Mouse (Mus musculus) megakaryocyte, embryonic 14.5 days (primary cell): ENCODE data around the gene Cdk14. TPM values are rescaled to one million over a fixed set of nuclear protein-coding genes. Genes with fewer than 3 reads are reported as not detected.
A peak's percentile ranks its signal among the peaks of the same experiment; 100 is the strongest.

ENCODE experiments used
- H3K27me3 ChIP-seq: replicated peaks from 2 replicates; pipeline ENCODE3; 2012; ENCODE audit warnings: inconsistent platforms
- H3K36me3 ChIP-seq: replicated peaks from 2 replicates; pipeline ENCODE3; 2012; ENCODE audit warnings: low read length, inconsistent platforms, mixed read lengths
- H3K4me1 ChIP-seq: 2 replicates; pipeline ENCODE4 v1.6.1; 2012; ENCODE audit warnings: inconsistent platforms
- H3K4me3 ChIP-seq: replicated peaks from 2 replicates; pipeline ENCODE3; 2012; ENCODE audit warnings: moderate library complexity, mild to moderate bottlenecking, inconsistent platforms
- H3K9me3 ChIP-seq: 2 replicates; pipeline ENCODE4 v1.6.1; 2012; ENCODE audit warnings: inconsistent platforms
- FLI1 ChIP-seq: IDR thresholded peaks from 2 replicates; pipeline ENCODE4 v1.6.1; 2012; ENCODE audit warnings: low read length, inconsistent platforms, mixed read lengths
- GATA1 ChIP-seq: IDR thresholded peaks from 3 replicates; pipeline ENCODE4 v1.6.1; 2012; ENCODE audit warnings: mixed read lengths, low read length, inconsistent platforms, borderline replicate concordance
- polyA plus RNA-seq: library from polyadenylated mRNA; stranded (reverse); fragments of >175 nt; gene quantifications from 2 replicates; pipeline ENCODE4 v1.2.3, GENCODE M21; 2012; ENCODE audit warnings: low replicate concordance; ENCODE audit not compliant: insufficient read depth

Gene Cdk14
- polyA plus RNA-seq, 1 experiment: 0.21 TPM

- H3K27me3 ChIP-seq: no peaks in the 10 kb centered on the region
- TF ChIP-seq GATA1 (no peak), FLI1 (no peak)
- no peaks in the 10 kb centered on the region for H3K4me1 ChIP-seq
- no peaks in the 10 kb centered on the region for H3K36me3 ChIP-seq
- H3K4me3 ChIP-seq: no peak overlapping the region
- H3K9me3 ChIP-seq: no peaks in the 10 kb centered on the region
Observed at GRCm38 (mm10) chr5:5392786-5393185, 27.3 kb downstream of the Cdk14 start.

DNA sequence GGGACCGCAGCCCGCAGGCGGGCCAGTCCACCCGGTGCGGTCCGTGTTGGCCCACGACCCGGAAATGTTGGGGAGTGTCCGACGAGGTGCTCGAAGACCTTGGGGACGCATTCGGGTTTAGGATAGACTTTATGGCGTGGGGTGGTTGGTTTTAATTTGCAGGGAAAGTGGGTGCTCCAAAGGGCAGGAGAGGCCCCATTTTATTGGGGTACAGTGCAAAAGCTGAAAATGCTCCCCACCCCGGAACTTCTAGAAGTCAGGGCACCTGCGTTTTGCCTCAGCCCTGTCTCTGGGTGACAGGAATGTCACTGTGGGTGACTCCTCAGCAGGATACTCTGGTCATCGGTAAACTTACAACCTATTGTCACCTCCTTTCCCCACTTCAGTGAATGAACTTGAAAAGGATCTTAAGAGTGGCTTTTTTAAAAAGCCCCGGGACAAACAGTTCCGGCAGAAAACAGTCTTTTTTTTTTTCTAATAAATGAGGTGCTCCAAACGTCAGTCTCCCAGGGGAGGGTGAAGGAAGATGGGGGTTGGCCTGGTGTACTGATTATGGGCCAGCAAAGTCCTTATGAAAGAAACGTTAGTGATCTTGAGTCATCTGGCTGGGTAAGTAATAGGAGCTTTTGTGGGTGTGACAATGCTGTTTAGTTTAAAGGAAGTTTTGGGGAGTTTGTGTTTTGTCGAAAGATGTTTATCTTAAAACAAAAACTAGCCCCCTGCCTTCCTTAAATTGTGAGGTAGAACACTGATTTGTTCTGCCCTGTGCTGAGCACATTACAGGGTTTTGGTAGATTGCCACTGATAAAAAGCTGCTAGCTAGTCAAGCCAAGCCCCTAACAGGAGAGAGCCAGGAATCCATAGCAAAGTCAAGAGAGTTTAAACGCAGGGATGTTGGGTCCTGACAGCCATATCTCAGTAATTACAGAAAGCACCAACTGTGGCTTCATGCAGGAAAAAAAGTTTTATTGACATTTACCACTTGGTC, 39.1 kb downstream of the Cdk14 start:
- Histone ChIP-seq H3K4me3 (peak overlapping the region; percentile 92), H3K4me1 (peaks cover 41% of the 10 kb centered on the region), H3K36me3 (no peaks in the 10 kb centered on the region), H3K9me3 (no peaks in the 10 kb centered on the region), H3K27me3 (peaks cover 50% of the 10 kb centered on the region)
- TF ChIP-seq GATA1: no peak
- TF ChIP-seq FLI1: no peak

GRCm38 (mm10) chr5:5379870-5380730, 40.0 kb downstream of the Cdk14 start:
- Histone ChIP-seq H3K9me3 (no peaks in the 10 kb centered on the region), H3K27me3 (peaks cover 50% of the 10 kb centered on the region), H3K36me3 (no peaks in the 10 kb centered on the region), H3K4me3 (peak overlapping the region; percentile 92), H3K4me1 (peaks cover 37% of the 10 kb centered on the region)
- TF ChIP-seq FLI1: no peak
- no peak for TF ChIP-seq GATA1

DNA sequence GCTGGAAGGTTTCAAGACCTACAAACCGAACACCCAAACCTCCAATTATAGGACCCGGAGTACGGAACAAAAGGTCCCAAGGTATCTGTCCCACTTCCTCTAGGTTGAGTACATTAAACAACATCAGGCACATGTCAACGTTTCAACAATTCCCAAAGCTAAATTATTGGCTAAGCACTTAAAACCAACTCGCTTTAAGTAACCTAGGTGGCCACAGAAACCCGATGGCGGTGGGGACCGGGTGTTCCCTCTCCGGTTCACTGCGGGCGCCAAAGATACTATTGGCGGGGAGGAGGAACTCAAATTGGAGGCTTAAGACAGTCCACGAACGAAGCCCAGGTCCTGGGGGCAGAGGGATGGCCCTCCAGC, 40.6 kb downstream of the Cdk14 start:
- TF ChIP-seq FLI1: no peak
- no peak for TF ChIP-seq GATA1
- Histone ChIP-seq H3K4me1 (peaks cover 37% of the 10 kb centered on the region), H3K9me3 (no peaks in the 10 kb centered on the region), H3K36me3 (no peaks in the 10 kb centered on the region), H3K27me3 (peaks cover 50% of the 10 kb centered on the region), H3K4me3 (peak overlapping the region; percentile 92)

- Histone ChIP-seq H3K4me3 (peak overlapping the region; percentile 46), H3K27me3 (peaks cover 26% of the 10 kb centered on the region), H3K9me3 (no peaks in the 10 kb centered on the region), H3K4me1 (peaks cover 10% of the 10 kb centered on the region), H3K36me3 (no peaks in the 10 kb centered on the region)
- TF ChIP-seq GATA1: no peak
- TF ChIP-seq FLI1: no peak
Observed at GRCm38 (mm10) chr5:5374393-5374792, 45.7 kb downstream of the Cdk14 start.

GRCm38 (mm10) chr5:5373541-5373940, 46.6 kb downstream of the Cdk14 start:
- no peak for TF ChIP-seq FLI1
- Histone ChIP-seq H3K4me1 (peaks cover 8% of the 10 kb centered on the region), H3K9me3 (no peaks in the 10 kb centered on the region), H3K36me3 (no peaks in the 10 kb centered on the region), H3K4me3 (no peak overlapping the region), H3K27me3 (peaks cover 19% of the 10 kb centered on the region)

- H3K27me3 ChIP-seq: peaks cover 14% of the 10 kb centered on the region
Observed at GRCm38 (mm10) chr5:5372936-5373335, 47.2 kb downstream of the Cdk14 start.

GRCm38 (mm10) chr5:5372354-5372753, 47.8 kb downstream of the Cdk14 start:
- Histone ChIP-seq H3K36me3 (no peaks in the 10 kb centered on the region), H3K4me3 (no peak overlapping the region), H3K4me1 (peaks cover 8% of the 10 kb centered on the region), H3K9me3 (no peaks in the 10 kb centered on the region), H3K27me3 (peaks cover 9% of the 10 kb centered on the region)
- TF ChIP-seq GATA1 (no peak), FLI1 (no peak)

More at GRCm38 (mm10) chr5:5372936-5373335, 47.2 kb downstream of the Cdk14 start:
- Histone ChIP-seq H3K4me3 (no peak overlapping the region), H3K36me3 (no peaks in the 10 kb centered on the region), H3K9me3 (no peaks in the 10 kb centered on the region), H3K4me1 (peaks cover 8% of the 10 kb centered on the region)
- TF ChIP-seq GATA1 (no peak), FLI1 (no peak)

GRCm38 (mm10) chr5:5370322-5371082, 49.6 kb downstream of the Cdk14 start:
- H3K9me3 ChIP-seq: no peaks in the 10 kb centered on the region
- H3K4me1 ChIP-seq: peaks cover 5% of the 10 kb centered on the region
- H3K4me3 ChIP-seq: no peak overlapping the region
- TF ChIP-seq FLI1 (no peak), GATA1 (no peak)
- H3K36me3 ChIP-seq: no peaks in the 10 kb centered on the region
- H3K27me3 ChIP-seq: peaks cover 2% of the 10 kb centered on the region
